Mouse (Mus musculus) ES-Bruce4 (cell line): ENCODE measurements at regions not wholly inside any gene's neighbourhood (a gene's known extent, or its start where the extent isn't known, plus 50 kb on each side); places are given as distances from the start of the nearest gene placed in this dataset.

Experiments
- CTCF ChIP-seq: IDR thresholded peaks from one replicate; pipeline ENCODE4 v1.8.1; 2011; ENCODE audit warnings: low read depth, low read length
- POLR2A ChIP-seq: IDR thresholded peaks from one replicate; pipeline ENCODE4 v1.8.1; 2011; ENCODE audit warnings: low read length; ENCODE audit not compliant: insufficient read depth

DNA sequence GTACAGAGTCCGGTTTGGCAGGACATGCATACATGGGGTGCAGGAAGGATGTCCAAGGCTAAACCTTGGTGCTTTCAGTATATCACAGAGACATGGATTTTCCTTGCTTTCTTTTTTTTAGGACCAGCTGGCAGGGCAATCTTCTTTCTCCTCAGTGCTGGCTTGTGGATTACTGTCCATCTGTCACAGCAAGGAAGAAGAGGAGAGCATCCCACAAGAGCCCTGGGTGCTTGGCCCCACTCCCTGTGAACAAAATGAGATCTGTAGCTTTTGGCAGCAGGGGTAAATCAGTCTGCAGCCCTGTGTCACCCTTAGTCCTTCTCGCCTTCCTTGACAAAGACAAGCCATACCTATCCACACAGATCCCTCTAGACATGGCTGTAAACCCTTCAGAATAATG lies 115.5 kb downstream of the Cd83 start:
- TF ChIP-seq CTCF (no peak), POLR2A (no peak)
